Comparison of ENCODE assay signal across 12 mouse cellular contexts in genomic region chr1:157244453-157244790, GRCm38 (mm10).
A peak's percentile ranks its signal among the peaks of the same experiment; 100 is the strongest.
DNase-seq lines count a peak whose midpoint lies in the region.
"Had no signal": no experiment of that assay in that cellular context is flagged by ENCODE, and none has a peak within 500 bp of the region (broad histone marks: within the 10 kb centered on the region; RNA-seq: fewer than 3 reads in every experiment).

No protein-coding gene starts in this region.

- peak; percentile 43 to 52 for DNase-seq in cerebellum, postnatal 10 days
- no peak for DNase-seq in cerebellum, adult 9-10 months
- DNase-seq in right cerebral cortex, postnatal 10 days (ENCODE audit: low spot score in 2 of 2) = peak; percentile 44 to 46
- no peak for DNase-seq in right cerebral cortex, postnatal 4 days
- peak; percentile 41 for DNase-seq in mesoderm, embryonic 11.5 days (ENCODE audit: low read depth, low spot score)
- DNase-seq in retina, postnatal 7 days (ENCODE audit: low read depth, low spot score) = peak; percentile 6
- no peak for DNase-seq in kidney, adult 8-10 months
- no peak for DNase-seq in kidney, adult 18-20 months
- DNase-seq: adrenal gland, postnatal 14 days; gastrocnemius, postnatal 36 days; liver; thymus, adult 2 months had no signal

Comparison
In these comparisons a context has a peak if more than half of its experiments do, and no peak if none do; other contexts are left out.
1. DNase-seq: peak in cerebellum, postnatal 10 days (2 of 2), right cerebral cortex, postnatal 10 days (2 of 2), mesoderm, embryonic 11.5 days (single experiment) and retina, postnatal 7 days (single experiment); none in cerebellum, adult 9-10 months (single experiment), right cerebral cortex, postnatal 4 days (single experiment), kidney, adult 8-10 months (0 of 2) and kidney, adult 18-20 months (single experiment).